ENCODE assay signal across 9 mouse cellular contexts in the genomic region with DNA sequence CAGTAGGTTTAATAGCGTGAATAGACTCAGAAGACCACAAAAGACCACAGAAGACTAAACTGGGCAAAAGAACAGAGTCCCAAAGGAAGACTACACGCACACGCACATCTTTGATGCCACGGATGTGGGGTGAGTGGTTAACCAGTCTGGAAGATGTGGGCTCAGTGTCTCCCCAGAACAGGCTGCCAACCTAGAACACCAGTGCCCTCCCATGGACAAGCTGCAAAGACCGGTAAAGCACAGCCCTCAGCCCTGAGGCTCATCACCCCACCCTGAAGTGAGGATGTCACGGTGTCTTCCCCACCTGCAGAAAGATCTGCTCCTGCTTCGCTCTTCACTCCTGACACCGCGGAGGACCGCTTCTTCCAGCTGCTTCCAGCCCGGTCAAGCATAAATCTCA.
DNase-seq lines count a peak whose midpoint lies in the region; ATAC-seq and TF ChIP-seq lines count a peak whose summit lies in the region.
"Had no signal": no experiment of that assay in that cellular context is flagged by ENCODE, and none has a peak within 500 bp of the region (broad histone marks: within the 10 kb centered on the region; RNA-seq: fewer than 3 reads in every experiment).

No protein-coding gene starts in this region.

- DNase-seq in heart, postnatal 0 days (ENCODE audit: low spot score) = no peak
- no peak for DNase-seq in heart, postnatal 36 days
- DNase-seq in brain, embryonic 14.5 days (ENCODE audit: low read depth) = peak; percentile 58
- DNase-seq in adipocyte (ENCODE audit: low spot score) = no peak
- DNase-seq in spleen, adult 18-20 months = no peak

- no peak for ATAC-seq in heart, postnatal 0 days (ENCODE audit: insufficient read depth, low read depth)
- ATAC-seq in hindbrain, embryonic 12.5 days (ENCODE audit: low FRiP score) = peak; percentile 52; the same call in 1 of the 2 replicates
- ATAC-seq in megakaryocyte, adult 5-6 weeks (ENCODE audit: poor library complexity, severe bottlenecking) = peak; percentile 60
- ATAC-seq in erythroblast, adult 5-6 weeks (replicated peaks; ENCODE audit: low FRiP score, poor library complexity, severe bottlenecking) = no peak

- intact Hi-C loops in heart, postnatal 36 days (cut with DNase I) = no loop called here

- TF ChIP-seq EP300 in heart, postnatal 0 days (IDR thresholded peaks at IDR 0.05; ENCODE audit: low read depth) = no peak

- WGBS in heart, postnatal 0 days = 76% methylated on average over 11 of the region's 11 CpGs
- WGBS in hindbrain, embryonic 12.5 days = 79% methylated on average over 11 of the region's 11 CpGs

- no peak overlapping the region for H3K9ac ChIP-seq in heart, postnatal 0 days (replicated peaks; ENCODE audit: low read depth, low read length)
- no peak overlapping the region for H3K9ac ChIP-seq in hindbrain, embryonic 12.5 days

- no peaks in the 10 kb centered on the region for H3K9me3 ChIP-seq in heart, postnatal 0 days (replicated peaks; ENCODE audit: control insufficient read depth, low read length)
- H3K9me3 ChIP-seq in hindbrain, embryonic 12.5 days (replicated peaks) = no peaks in the 10 kb centered on the region

- H3K27me3 ChIP-seq in heart, postnatal 0 days (ENCODE audit: control insufficient read depth, insufficient read depth, low read length) = no peaks in the 10 kb centered on the region
- H3K27me3 ChIP-seq in hindbrain, embryonic 12.5 days = no peaks in the 10 kb centered on the region

- no peak for TF ChIP-seq POLR2A in brain, embryonic 14.5 days (IDR thresholded peaks at IDR 0.05; ENCODE audit: borderline replicate concordance, extremely low read depth, insufficient read depth, insufficient read length, poor library complexity, severe bottlenecking)

- H3K4me2 ChIP-seq in heart, postnatal 0 days (ENCODE audit: low read depth, low read length) = no peak overlapping the region
- no peak overlapping the region for H3K4me2 ChIP-seq in hindbrain, embryonic 12.5 days (replicated peaks)

- no peaks in the 10 kb centered on the region for H3K36me3 ChIP-seq in heart, postnatal 0 days (replicated peaks; ENCODE audit: control insufficient read depth, insufficient read depth, low read length)
- H3K36me3 ChIP-seq in hindbrain, embryonic 12.5 days = no peaks in the 10 kb centered on the region
- H3K36me3 ChIP-seq: G1E had no signal

- H3K4me3 ChIP-seq in heart, postnatal 0 days (ENCODE audit: low read depth, low read length) = no peak overlapping the region
- no peak overlapping the region for H3K4me3 ChIP-seq in hindbrain, embryonic 12.5 days

- no peaks in the 10 kb centered on the region for H3K4me1 ChIP-seq in heart, postnatal 0 days (ENCODE audit: control insufficient read depth, insufficient read depth)
- H3K4me1 ChIP-seq in hindbrain, embryonic 12.5 days = peaks cover 7% of the 10 kb centered on the region; the same call in 1 of the 2 replicates

- TF ChIP-seq CTCF in heart, postnatal 0 days (IDR thresholded peaks at IDR 0.05; ENCODE audit: low read depth) = peak; percentile 35; the same call in 1 of the 2 replicates
- TF ChIP-seq CTCF in brain, embryonic 14.5 days (IDR thresholded peaks at IDR 0.05; ENCODE audit: borderline replicate concordance, extremely low read depth, insufficient read depth, insufficient read length) = peak; percentile 58

- no peak overlapping the region for H3K27ac ChIP-seq in heart, postnatal 0 days (ENCODE audit: low read depth)
- no peak overlapping the region for H3K27ac ChIP-seq in hindbrain, embryonic 12.5 days

Comparison
In these comparisons a context has a peak if more than half of its experiments do, and no peak if none do; other contexts are left out.
1. ATAC-seq: peak in hindbrain, embryonic 12.5 days (single experiment) and megakaryocyte, adult 5-6 weeks (single experiment); none in heart, postnatal 0 days (single experiment) and erythroblast, adult 5-6 weeks (single experiment).